Mouse (Mus musculus) lung, postnatal 10 days (tissue): ENCODE measurements around the gene Cercam.
"Not testable (repeated sequence)": the region's sequence is repeated elsewhere in the genome, so short reads cannot be mapped to it uniquely, and the experiment has no call there.

ENCODE experiments used
- DNase-seq: peaks from one replicate; pipeline ENCODE4 v3.0.0; 2021

The Cercam gene

DNA sequence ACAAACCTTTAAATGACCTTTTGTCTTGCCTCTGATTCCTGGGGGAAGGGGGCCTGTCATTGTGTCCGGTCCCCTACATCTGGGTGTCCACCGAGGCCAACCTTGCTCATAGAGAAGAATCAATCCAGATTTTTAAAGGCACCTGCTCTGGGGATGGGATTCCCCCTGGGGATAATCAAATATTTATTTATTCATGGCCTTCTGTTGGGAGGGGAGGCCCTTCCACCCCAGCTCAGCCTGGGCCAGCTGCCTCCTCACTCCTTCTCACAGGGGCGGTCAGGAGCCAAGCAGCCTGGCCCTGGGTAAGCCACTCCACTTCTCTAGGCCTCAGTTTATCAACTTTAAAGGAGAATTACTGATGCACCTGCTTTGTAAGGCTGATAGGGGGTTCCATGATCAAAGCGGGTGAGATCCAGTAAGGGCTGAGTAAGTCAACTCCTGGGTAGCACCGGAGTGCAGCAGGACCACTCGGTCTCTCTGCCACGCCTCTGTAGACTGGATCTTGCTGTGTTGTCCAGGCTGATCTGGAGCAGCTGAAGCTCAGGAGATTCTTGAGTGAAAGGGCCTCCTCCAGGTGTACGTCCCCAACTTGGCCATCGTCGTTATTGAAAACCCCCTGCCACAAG, 13.3 kb upstream of the Cercam start:
- no peak for DNase-seq

DNA sequence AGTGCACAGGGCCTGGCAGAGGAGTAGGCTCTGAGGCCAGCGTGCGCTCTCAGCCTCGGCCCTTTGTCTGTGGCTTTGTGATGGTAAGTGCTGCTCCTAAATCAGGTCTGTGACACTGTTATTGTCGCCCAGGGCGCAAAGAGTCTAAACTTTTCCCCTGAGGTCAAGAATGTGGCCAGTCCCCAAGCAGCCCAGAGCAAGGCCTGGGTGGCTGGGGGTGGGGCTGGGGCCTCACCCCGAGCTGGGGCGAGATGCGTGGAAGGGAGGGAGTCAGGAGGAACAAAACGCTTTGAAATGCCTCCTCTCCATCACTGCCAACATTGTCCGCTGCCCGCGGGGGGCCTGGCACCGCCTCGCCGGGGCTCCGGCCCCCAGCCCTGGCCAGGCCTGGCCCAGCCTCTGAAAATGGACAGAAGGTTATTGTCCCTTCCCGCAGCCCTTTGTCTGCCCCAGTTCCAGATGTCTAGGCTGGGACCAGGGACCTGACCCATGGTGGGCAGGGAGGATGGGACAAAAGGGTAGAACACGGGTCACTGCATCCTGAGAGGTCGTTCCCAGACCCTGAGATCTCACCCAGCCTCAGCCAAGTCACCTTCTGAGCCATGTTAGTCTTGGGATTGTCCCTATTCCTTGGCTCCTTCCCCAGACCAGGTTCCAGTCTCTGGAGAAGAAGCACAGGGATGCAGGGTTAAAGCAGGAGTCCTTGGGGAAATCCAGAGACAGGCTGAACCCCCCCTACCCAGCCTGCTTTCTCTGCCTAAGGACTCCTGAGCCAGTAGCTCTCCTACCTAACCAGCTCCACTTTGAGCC, 12.3 kb upstream of the Cercam start:
- DNase-seq: no peak

DNA sequence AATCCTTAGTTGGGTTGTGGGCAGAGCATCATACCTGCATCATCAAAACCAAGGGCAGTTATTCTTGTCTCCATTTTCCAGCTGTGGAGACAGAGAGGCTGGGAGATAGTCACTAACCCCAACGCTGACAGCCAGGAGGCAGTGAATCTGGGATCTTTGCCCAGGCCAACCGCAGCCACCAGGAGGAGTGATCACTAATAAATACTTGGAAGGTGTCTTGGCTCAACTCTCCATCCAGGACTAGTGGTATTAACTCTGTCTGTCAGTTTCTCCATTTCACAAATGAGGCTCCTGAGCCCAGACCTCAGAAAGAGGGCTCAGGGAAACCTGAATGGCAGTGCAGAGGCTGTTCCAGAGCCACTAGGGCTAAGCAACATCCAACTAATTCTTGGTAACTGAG, 11.6 kb upstream of the Cercam start:
- DNase-seq: no peak

- no peak for DNase-seq
These were observed 11.0 kb upstream of the Cercam start for GRCm38 (mm10) chr2:29857967-29858366.

- peak; percentile 76 for DNase-seq
These were observed 10.1 kb upstream of the Cercam start for GRCm38 (mm10) chr2:29858748-29859473.

DNA sequence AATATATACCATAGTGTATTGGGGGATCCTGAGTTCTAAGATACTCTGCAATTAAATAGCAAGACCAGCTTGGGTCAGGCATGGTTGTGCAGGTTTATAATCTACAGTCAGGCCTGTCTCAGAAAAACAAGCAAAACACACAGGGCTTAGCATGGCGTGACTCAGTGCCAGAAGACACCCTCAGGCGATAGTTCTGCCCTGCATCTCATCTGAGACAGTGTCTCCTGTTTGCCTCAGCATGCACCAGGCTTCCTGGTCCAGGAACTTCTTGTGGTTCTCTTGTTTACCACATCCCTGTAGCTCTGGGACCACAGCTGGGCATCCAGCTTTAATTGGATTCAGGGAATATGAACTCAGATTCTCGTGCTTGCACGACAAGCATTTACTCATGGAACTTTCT, 3.8 kb upstream of the Cercam start:
- no peak for DNase-seq

- peak; percentile 20 for DNase-seq
These were observed 885 bp downstream of the Cercam start for GRCm38 (mm10) chr2:29869646-29870451.

DNA sequence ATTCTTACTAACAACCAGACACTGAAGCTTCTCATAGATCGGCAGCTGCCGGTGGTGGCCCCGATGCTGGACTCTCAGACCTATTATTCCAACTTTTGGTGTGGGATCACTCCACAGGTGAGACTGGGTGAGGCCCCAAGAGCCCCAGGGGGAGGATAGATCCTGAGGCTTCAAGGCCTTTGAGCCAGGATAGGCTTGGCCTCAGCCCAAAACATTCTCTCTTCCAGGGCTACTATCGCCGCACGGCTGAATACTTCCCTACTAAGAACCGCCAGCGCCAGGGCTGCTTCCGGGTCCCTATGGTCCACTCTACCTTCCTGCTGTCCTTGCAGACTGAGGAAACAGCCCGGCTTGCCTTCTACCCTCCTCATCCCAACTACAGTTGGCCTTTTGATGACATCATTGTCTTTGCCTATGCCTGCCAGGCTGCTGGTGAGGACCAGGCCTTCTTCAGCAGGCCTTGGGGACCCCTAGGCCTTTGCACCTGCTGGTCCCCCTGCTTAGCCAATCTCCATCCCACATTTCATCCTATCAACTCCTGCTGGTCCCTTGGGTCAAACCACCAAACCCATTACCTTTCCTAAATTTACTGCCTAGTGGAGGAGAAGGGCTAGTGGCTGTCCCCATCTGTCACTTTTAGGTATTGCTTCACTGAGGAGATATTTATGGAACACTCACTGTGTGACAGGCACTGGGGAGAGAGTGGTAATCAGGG, 3.8 kb downstream of the Cercam start:
- DNase-seq: no peak

DNA sequence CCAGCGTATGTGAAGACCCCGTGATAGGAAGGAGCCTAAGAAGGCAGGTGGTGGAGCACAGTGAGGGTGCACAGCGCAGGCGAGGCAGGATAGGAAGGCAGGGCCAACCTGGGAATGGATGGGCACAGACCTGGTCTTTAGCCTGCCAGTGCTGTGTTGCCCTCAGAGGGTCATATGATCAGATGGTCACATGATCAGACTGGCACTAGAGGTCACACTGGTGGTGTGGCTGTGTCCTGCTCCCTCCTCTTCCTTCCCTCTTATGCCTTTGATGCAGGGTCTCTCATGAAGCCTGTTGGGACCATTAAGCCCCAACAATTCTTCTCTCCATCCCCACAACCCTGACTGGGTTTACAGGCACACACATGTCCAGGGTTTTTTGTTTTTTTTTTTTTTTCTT, 4.8 kb downstream of the Cercam start:
- no peak for DNase-seq

DNA sequence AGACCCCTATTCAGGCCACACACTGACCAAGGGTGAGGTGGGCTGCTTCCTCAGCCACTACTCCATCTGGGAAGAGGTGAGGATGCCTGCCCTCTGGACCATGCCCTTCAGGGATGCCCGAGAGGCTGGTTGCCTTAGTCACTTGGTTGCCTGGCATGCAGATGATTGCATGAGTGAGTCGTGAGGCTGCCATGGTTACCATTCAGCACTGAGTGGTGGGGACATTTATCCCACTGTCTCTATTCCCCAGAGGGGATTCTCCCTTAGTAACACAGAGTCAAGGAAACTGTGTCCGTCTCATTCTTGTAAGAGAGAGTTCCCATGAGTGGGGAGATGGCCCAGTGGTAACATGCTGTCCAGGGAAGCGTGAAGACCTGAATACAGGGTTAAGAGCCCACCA, 9.1 kb downstream of the Cercam start:
- no peak for DNase-seq

DNA sequence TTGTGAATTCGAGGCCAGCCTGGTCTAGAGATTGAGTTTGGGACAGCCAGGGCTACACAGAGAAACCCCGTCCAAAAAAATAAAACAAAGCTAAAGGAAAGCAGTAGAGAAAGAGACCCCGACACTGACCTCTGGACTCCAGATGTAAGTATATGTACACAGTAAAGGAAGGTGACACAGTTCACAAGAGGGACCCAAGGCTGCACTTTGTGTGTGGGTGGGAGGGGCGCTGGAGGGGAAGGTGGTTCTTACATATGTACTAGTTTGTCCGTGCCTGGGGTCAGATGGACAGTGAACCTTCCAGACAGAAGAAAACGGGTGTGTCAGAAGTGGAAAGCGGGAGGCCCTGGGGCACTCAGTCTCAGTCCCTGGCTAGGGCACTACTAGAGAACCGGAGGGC, 10.2 kb downstream of the Cercam start:
- no peak for DNase-seq

- DNase-seq: no peak
These were observed 11.2 kb downstream of the Cercam start for GRCm38 (mm10) chr2:29879964-29880830.

DNA sequence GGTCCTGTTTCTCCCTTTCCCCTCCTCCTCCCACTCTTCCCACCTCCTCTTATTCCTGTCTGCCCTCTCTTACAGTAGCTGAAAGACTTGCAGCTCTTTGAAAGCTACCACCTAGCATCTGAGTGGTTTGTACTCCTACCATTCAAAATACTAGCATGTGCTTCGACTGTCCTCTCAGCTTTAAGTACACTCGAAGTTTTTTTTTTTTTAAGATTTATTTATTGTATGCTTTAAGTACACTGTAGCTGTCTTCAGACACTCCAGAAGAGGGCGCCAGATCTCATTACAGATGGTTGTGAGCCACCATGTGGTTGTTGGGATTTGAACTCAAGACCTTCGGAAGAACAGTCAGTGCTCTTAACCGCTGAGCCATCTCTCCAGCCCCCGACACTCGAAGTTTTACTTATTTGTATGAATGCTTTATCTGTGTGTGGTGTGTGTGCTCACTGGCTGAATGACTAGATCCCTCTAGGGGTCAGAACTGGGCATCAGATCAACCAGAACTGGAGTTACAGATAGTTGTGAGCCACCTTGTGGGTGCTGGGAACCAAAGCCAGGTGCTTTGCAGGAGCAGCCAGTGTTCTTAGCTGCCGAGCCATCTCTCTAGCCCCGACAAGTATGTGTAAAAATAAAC, 17.8 kb downstream of the Cercam start:
- not testable (repeated sequence) for DNase-seq

DNA sequence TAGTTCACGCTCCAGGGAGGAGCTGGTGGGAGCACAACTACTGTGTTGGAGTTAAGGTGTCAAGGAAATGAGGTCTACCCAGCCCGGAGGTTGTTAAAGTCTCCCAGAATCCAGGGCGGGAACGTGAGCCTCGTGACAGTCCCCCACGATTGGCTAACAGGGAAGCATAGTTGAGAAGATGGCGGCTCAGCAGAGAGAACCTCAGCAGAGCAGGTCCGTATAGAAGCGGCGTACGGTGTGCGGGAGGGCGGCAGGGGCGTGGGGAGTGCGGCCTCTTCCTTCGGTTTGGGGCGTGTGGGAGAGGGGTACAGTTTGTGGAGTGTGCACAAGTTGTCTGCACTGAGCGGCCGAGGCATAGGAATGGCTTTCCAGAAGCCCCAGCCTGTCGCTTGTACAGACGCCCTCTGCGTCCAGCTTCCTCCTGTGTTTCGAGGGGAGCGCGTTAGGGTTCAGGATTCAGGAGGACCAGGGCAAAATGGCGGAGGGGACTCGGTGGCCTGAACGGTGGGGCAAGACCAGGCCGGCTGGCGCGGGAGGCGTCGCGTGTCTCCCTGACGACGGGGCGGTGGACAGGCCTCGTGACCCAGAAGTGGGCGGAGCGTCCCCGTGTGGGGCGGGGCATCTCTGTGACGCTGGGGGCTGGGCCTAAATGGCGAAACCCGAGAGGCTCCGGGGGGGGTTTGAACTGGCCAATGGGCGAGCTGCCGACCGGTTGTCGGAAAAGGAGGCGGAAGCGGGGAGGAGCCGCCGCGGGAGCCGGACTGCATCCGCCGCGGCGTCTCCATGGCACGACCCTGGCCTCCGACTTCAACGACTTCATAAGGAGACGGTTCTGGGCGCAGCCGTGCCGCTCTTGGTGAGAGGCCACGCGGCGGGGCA, 20.3 kb downstream of the Cercam start, which contains the start of gene Odf2:
TSS of gene Odf2 (plus strand) at position 156 of the 879 bp plus-strand sequence.
- peak; percentile 100 for DNase-seq

DNA sequence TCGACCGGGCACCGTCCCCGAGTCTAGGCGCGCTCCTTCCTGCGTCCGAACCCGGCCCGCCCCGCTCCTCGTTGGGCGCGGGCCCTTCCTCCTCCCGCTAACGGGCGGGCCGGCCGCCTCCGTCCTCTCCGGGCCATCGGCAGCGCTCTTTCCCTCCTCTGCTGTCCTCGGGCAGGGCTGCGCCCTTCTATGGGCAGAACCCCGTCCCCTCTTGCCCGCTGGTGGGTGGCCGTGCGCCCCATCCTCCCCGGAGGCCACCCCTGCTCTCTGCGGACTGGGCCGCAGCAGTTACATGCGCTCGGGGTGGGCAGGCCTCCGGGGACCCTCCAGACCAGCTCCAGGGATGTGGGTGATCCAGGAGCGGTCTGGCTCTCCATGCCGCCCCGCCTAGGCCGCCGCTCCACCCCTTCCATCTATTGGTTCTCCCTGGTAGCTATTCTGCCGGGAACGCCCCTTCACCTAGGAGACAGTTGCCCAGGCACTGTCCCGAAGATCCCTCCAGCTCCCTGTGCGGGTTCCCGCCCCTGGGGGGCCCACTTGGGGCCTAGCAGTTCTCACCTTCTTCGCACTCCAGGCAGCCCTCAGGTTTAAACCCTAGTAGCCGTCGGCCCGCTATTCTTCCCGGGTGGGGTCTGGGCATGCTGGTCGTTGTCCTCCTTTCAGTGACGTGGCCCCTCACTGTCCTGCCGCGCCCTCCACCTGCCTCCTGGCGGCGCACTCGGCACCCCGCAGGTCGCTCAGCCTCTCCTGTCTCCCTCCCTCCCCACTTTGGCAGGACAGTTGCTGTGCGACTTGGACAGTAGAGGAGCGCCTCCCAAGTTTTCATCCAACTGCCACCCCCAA, 21.2 kb downstream of the Cercam start:
- DNase-seq: peak; percentile 94

GRCm38 (mm10) chr2:29891773-29892172, 22.8 kb downstream of the Cercam start:
- DNase-seq: no peak

GRCm38 (mm10) chr2:29896071-29896470, 27.1 kb downstream of the Cercam start:
- no peak for DNase-seq

GRCm38 (mm10) chr2:29897366-29897765, 28.4 kb downstream of the Cercam start:
- DNase-seq: no peak

DNA sequence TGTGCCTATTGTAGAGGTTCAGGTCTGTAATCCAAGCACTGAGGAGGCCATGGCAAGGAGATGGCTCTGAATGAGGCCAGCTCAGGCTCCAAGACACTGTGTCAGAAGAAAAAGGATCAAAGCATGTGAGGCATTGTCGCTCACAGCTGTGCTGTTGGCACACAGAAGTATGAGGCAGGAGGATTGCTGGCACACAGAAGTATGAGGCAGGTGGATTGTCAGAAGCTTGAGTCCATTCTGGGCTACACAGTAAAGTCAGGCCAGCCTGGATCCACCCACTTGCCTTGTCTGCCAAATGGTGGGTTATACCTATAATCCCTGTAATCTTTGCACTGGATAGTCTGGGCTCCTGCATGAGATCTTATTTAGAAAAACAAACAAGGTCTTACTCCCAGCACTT, 29.1 kb downstream of the Cercam start:
- DNase-seq: no peak
